Mouse (Mus musculus) kidney, adult 2 months (tissue): Measurements from ENCODE around the gene C5ar1. TPM values are rescaled to one million over a fixed set of nuclear protein-coding genes. Genes with fewer than 3 reads are reported as not detected.
A peak's percentile ranks its signal among the peaks of the same experiment; 100 is the strongest.

Experiments used
- DNase-seq: peaks from one replicate; pipeline ENCODE4 v3.0.0; 2021
- H3K27ac ChIP-seq: fragments of 200-500 bp; 2 replicates; pipeline ENCODE4 v1.5.1; 2012; ENCODE audit warnings: low read depth, low read length, control low read depth, inconsistent platforms; ENCODE audit not compliant: insufficient read depth
- H3K27me3 ChIP-seq: fragments of 200-500 bp; replicated peaks from 2 replicates; pipeline ENCODE4 v1.6.1; 2012; ENCODE audit warnings: mild to moderate bottlenecking, moderate library complexity, low read length, inconsistent platforms; ENCODE audit not compliant: control insufficient read depth, insufficient read depth
- H3K36me3 ChIP-seq: fragments of 200-500 bp; 2 replicates; pipeline ENCODE4 v1.6.1; 2012; ENCODE audit warnings: mild to moderate bottlenecking, moderate library complexity, low read length, inconsistent platforms; ENCODE audit not compliant: control insufficient read depth, insufficient read depth
- H3K4me1 ChIP-seq: fragments of 200-500 bp; 2 replicates; pipeline ENCODE4 v1.6.1; 2011; ENCODE audit warnings: low read length; ENCODE audit not compliant: control insufficient read depth, insufficient read depth
- H3K4me3 ChIP-seq: fragments of 200-500 bp; 2 replicates; pipeline ENCODE4 v1.5.1; 2011; ENCODE audit warnings: mild to moderate bottlenecking, low read depth, low read length, control low read depth; ENCODE audit not compliant: insufficient read depth
- CTCF ChIP-seq: fragments of 200-500 bp; conservative IDR thresholded peaks from 2 replicates; pipeline ENCODE4 v1.5.1; 2011; ENCODE audit warnings: low read depth, mild to moderate bottlenecking, control low read depth, low read length, moderate library complexity, mixed read lengths; ENCODE audit not compliant: insufficient read depth, insufficient read length
- POLR2A ChIP-seq: fragments of 200-500 bp; IDR thresholded peaks from one replicate; pipeline ENCODE4 v1.6.1; 2011; ENCODE audit warnings: low read depth, low read length, control low read depth
- WGBS: fragments of 180-500 bp; shearing (Covaris S2); methylation state at CpG from one replicate; pipeline ENCODE4 v1.1.7; 2018; 5-methylcytosine and 5-hydroxymethylcytosine counted together
- polyA plus RNA-seq: library from polyadenylated mRNA; depleted of rRNA; stranded (reverse); fragments of >200 nt; gene quantifications from 2 replicates; pipeline ENCODE4 v1.2.3, GENCODE M21; 2012

The C5ar1 gene
- polyA plus RNA-seq, 1 experiment: 4.2 TPM

DNA sequence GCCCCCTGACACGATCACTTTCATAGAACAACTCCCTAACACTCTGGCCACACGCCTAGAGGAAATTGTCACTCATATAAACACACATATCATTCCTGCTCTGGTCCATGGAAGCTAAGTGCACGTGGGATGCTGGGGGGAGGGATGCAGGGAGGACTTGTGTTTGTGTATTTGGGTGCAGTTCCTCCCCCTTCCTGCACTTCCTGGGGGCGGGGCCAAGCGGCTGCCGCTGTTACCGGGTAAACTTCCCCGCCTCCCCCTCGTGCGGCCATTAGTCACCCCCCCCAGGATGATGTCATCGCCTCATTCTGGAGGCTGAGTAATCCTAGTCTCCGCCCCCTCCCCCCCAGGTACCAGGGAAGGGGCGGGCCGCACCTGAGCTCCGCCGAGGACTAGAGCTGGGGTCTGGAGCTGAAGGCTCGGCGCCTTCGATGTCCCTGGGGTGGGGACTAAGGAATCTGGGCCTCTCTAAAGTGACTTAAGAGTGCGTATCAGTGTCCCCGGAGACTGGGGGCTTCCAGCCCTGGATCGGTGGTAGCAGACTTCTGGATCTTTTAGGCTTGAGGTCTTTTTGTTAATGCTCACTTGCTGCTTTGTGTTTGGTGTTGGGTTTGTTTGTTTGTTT, 37.5 kb upstream of the C5ar1 start:
- peak; percentile 93 for DNase-seq
- TF ChIP-seq POLR2A (no peak), CTCF (0 out of 2 replicates have a peak, but pooled peaks have one; percentile 17)
- Histone ChIP-seq H3K4me3 (peak overlapping the region; percentile 8; the same call in 1 of the 2 replicates), H3K36me3 (no peaks in the 10 kb centered on the region), H3K27ac (peak overlapping the region; percentile 28), H3K27me3 (no peaks in the 10 kb centered on the region), H3K4me1 (no peaks in the 10 kb centered on the region; the same call in 1 of the 2 replicates)
- 3% methylated on average over 22 of the region's 22 CpGs for WGBS

DNA sequence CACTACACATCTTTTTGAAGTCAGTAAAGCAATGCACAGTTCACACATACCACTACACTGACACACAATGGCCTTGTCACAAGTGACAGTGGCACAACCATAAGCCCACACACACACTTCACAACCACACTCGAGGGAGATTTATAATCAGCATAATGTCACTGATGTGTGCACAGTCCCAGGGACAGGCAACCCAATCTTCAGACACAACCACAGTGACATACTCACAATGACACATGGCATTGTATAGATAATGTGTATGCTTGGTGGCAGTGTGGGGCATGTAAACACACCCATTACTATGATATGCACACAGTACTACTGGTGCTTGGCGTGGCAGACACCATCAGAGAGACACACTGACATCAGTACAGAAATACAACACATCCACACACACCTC, 36.8 kb upstream of the C5ar1 start:
- Histone ChIP-seq H3K36me3 (no peaks in the 10 kb centered on the region), H3K4me1 (no peaks in the 10 kb centered on the region; the same call in 1 of the 2 replicates), H3K27me3 (no peaks in the 10 kb centered on the region), H3K4me3 (no peak overlapping the region), H3K27ac (no peak overlapping the region; the same call in 1 of the 2 replicates)
- TF ChIP-seq POLR2A (no peak), CTCF (no peak)
- 29% methylated on average over 2 of the region's 2 CpGs for WGBS
- no peak for DNase-seq

GRCm38 (mm10) chr7:16295321-16295900, 36.1 kb upstream of the C5ar1 start:
- Histone ChIP-seq H3K27ac (peak overlapping the region; percentile 93), H3K27me3 (no peaks in the 10 kb centered on the region), H3K4me3 (peak overlapping the region; percentile 62), H3K4me1 (no peaks in the 10 kb centered on the region; the same call in 1 of the 2 replicates), H3K36me3 (no peaks in the 10 kb centered on the region)
- 2% methylated on average over 41 of the region's 41 CpGs for WGBS
- DNase-seq: peak; percentile 90
- TF ChIP-seq CTCF: no peak
- TF ChIP-seq POLR2A: no peak

GRCm38 (mm10) chr7:16294837-16295236, 35.5 kb upstream of the C5ar1 start:
- Histone ChIP-seq H3K27me3 (no peaks in the 10 kb centered on the region), H3K4me3 (peak overlapping the region; percentile 62), H3K36me3 (no peaks in the 10 kb centered on the region), H3K27ac (peak overlapping the region; percentile 93), H3K4me1 (no peaks in the 10 kb centered on the region; the same call in 1 of the 2 replicates)
- DNase-seq: peak; percentile 96
- TF ChIP-seq CTCF (peak; percentile 96), POLR2A (no peak)
- under 1% methylated on average over 23 of the region's 23 CpGs for WGBS

GRCm38 (mm10) chr7:16294346-16294745, 35.0 kb upstream of the C5ar1 start:
- DNase-seq: peak; percentile 49
- 19% methylated on average over 4 of the region's 4 CpGs for WGBS
- no peak overlapping the region for H3K4me3 ChIP-seq
- no peaks in the 10 kb centered on the region for H3K36me3 ChIP-seq
- no peak overlapping the region for H3K27ac ChIP-seq
- H3K4me1 ChIP-seq: no peaks in the 10 kb centered on the region; the same call in 1 of the 2 replicates
- peak; percentile 39 for TF ChIP-seq CTCF
- no peak for TF ChIP-seq POLR2A
- no peaks in the 10 kb centered on the region for H3K27me3 ChIP-seq

- H3K4me1 ChIP-seq: no peaks in the 10 kb centered on the region
- no peaks in the 10 kb centered on the region for H3K27me3 ChIP-seq
- WGBS: 79% methylated on average over 1 of the region's 1 CpGs
- no peak for DNase-seq
- H3K36me3 ChIP-seq: no peaks in the 10 kb centered on the region
- H3K27ac ChIP-seq: no peak overlapping the region
- no peak overlapping the region for H3K4me3 ChIP-seq
- TF ChIP-seq CTCF (no peak), POLR2A (no peak)
Observed at GRCm38 (mm10) chr7:16287791-16288190, 28.5 kb upstream of the C5ar1 start.

DNA sequence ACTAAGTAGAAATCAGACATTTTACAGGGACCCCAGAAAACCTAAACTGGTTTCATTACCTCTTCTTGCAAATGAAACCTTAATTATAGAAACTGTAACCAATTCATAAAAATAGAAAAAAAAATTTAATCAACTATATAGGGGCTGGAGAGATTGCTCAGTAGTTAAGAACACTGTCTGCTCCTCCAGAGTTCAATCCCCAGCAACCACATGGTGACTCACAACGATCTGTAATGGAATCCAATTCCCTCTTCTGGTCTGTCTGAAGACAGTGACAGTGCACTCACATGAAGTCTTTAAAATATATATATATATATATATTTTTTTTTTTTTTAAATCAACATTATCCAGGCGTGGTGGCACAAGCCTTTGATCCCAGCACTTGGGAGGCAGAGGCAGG, 27.7 kb upstream of the C5ar1 start:
- no peaks in the 10 kb centered on the region for H3K4me1 ChIP-seq
- TF ChIP-seq POLR2A (no peak), CTCF (no peak)
- H3K4me3 ChIP-seq: peak overlapping the region; percentile 36
- no peaks in the 10 kb centered on the region for H3K36me3 ChIP-seq
- peak overlapping the region; percentile 83; the same call in 1 of the 2 replicates for H3K27ac ChIP-seq
- WGBS: 66% methylated on average over 2 of the region's 2 CpGs
- no peak for DNase-seq
- H3K27me3 ChIP-seq: no peaks in the 10 kb centered on the region
